In genomic region chr14:25623698-25624097, GRCm38 (mm10) we compare ENCODE assay signal across 9 mouse cellular contexts.
A peak's percentile ranks its signal among the peaks of the same experiment; 100 is the strongest.
DNase-seq lines count a peak whose midpoint lies in the region; ATAC-seq and TF ChIP-seq lines count a peak whose summit lies in the region.
"Had no signal": no experiment of that assay in that cellular context is flagged by ENCODE, and none has a peak within 500 bp of the region (broad histone marks: within the 10 kb centered on the region; RNA-seq: fewer than 3 reads in every experiment).

No protein-coding gene starts in this region.

- H3K4me3 ChIP-seq in heart, adult 2 months = no peak overlapping the region
- H3K4me3 ChIP-seq in neural tube, embryonic 11.5 days (ENCODE audit: low read depth, low read length) = no peak overlapping the region
- no peak overlapping the region for H3K4me3 ChIP-seq in stomach, embryonic 15.5 days (replicated peaks)
- H3K4me3 ChIP-seq: liver, embryonic 15.5 days had no signal

- peaks cover 33% of the 10 kb centered on the region for H3K4me1 ChIP-seq in heart, adult 2 months (ENCODE audit: control insufficient read depth, insufficient read depth, low read length)
- H3K4me1 ChIP-seq in neural tube, embryonic 11.5 days (ENCODE audit: control insufficient read depth, insufficient read depth, low read length) = peaks cover 43% of the 10 kb centered on the region
- H3K4me1 ChIP-seq in stomach, embryonic 15.5 days = peaks cover 21% of the 10 kb centered on the region

- H3K4me2 ChIP-seq in neural tube, embryonic 11.5 days (ENCODE audit: low read depth) = no peak overlapping the region
- no peak overlapping the region for H3K4me2 ChIP-seq in stomach, embryonic 15.5 days
- H3K4me2 ChIP-seq: liver, embryonic 15.5 days had no signal

- H3K36me3 ChIP-seq in heart, adult 2 months (ENCODE audit: control insufficient read depth, insufficient read depth, low read length) = peaks cover 3% of the 10 kb centered on the region
- peaks cover 5% of the 10 kb centered on the region for H3K36me3 ChIP-seq in neural tube, embryonic 11.5 days (ENCODE audit: control insufficient read depth, insufficient read depth, low read length)
- H3K36me3 ChIP-seq in stomach, embryonic 15.5 days = no peaks in the 10 kb centered on the region

- no peak for TF ChIP-seq POLR2A in heart, adult 2 months (IDR thresholded peaks at IDR 0.05; ENCODE audit: insufficient read depth, low read depth, low read length)

- peaks cover 2% of the 10 kb centered on the region; the same call in 1 of the 2 replicates for H3K79me2 ChIP-seq in heart, adult 2 months (replicated peaks; ENCODE audit: control insufficient read depth, insufficient read depth, low read length)

- intact Hi-C loops in heart, adult 2 months (cut with DNase I) = no loop called here
- intact Hi-C loops in left cerebral cortex, postnatal 4 days (cut with DNase I) = no loop called here

- peak; percentile 52 for ATAC-seq in neural tube, embryonic 11.5 days (ENCODE audit: insufficient read depth, low FRiP score, low TSS enrichment)
- no peak for ATAC-seq in stomach, embryonic 15.5 days (ENCODE audit: insufficient read depth, low FRiP score, low read depth)
- ATAC-seq in inflammation-experienced regulatory T-cells, adult 6 months = no peak

- no peak for DNase-seq in heart, adult 2 months
- DNase-seq in heart, adult 18-20 months = no peak
- DNase-seq in neural tube, embryonic 11.5 days (ENCODE audit: low spot score) = peak; percentile 48
- DNase-seq in neural tube, embryonic 10.5 days (ENCODE audit: extremely low spot score, low spot score) = no peak
- peak; percentile 68 for DNase-seq in left cerebral cortex, postnatal 4 days
- DNase-seq in spleen, adult 18-20 months = no peak

- TF ChIP-seq CTCF in heart, adult 2 months (IDR thresholded peaks at IDR 0.05) = no peak

- no peaks in the 10 kb centered on the region for H3K9me3 ChIP-seq in neural tube, embryonic 11.5 days (ENCODE audit: control insufficient read depth, low read length)
- H3K9me3 ChIP-seq in stomach, embryonic 15.5 days = no peaks in the 10 kb centered on the region
- H3K9me3 ChIP-seq: liver, embryonic 15.5 days had no signal

- peak overlapping the region; percentile 54; the same call in 1 of the 2 replicates for H3K27ac ChIP-seq in heart, adult 2 months
- H3K27ac ChIP-seq in neural tube, embryonic 11.5 days (ENCODE audit: low read depth, low read length) = peak overlapping the region; percentile 85
- H3K27ac ChIP-seq in stomach, embryonic 15.5 days = peak overlapping the region; percentile 33; the same call in 1 of the 2 replicates
- H3K27ac ChIP-seq: liver, embryonic 15.5 days had no signal

- WGBS in heart, adult 2 months = 62% methylated on average over 7 of the region's 7 CpGs
- WGBS in neural tube, embryonic 11.5 days = 30% methylated on average over 7 of the region's 7 CpGs
- WGBS in stomach, embryonic 15.5 days = 38% methylated on average over 7 of the region's 7 CpGs

- H3K9ac ChIP-seq in heart, adult 2 months (ENCODE audit: low read depth, low read length) = no peak overlapping the region
- no peak overlapping the region for H3K9ac ChIP-seq in neural tube, embryonic 11.5 days (ENCODE audit: low read length)
- H3K9ac ChIP-seq in stomach, embryonic 15.5 days = no peak overlapping the region
- H3K9ac ChIP-seq: liver, embryonic 15.5 days had no signal

- TF ChIP-seq EP300 in heart, adult 2 months (IDR thresholded peaks at IDR 0.05; ENCODE audit: insufficient read depth, low read depth, low read length) = no peak

- H3K27me3 ChIP-seq in heart, adult 2 months (ENCODE audit: control insufficient read depth, insufficient read depth, low read length) = no peaks in the 10 kb centered on the region
- H3K27me3 ChIP-seq in neural tube, embryonic 11.5 days (ENCODE audit: control insufficient read depth, insufficient read depth, low read length) = no peaks in the 10 kb centered on the region
- no peaks in the 10 kb centered on the region for H3K27me3 ChIP-seq in stomach, embryonic 15.5 days (replicated peaks)
- H3K27me3 ChIP-seq: liver, embryonic 15.5 days had no signal

Comparison
In these comparisons a context has a peak if more than half of its experiments do, and no peak if none do; other contexts are left out.
1. DNase-seq: peak in neural tube, embryonic 11.5 days (single experiment) and left cerebral cortex, postnatal 4 days (single experiment); none in heart, adult 2 months (0 of 2), heart, adult 18-20 months (0 of 2), neural tube, embryonic 10.5 days (single experiment) and spleen, adult 18-20 months (0 of 2).
2. H3K27ac ChIP-seq: peak in every context shown above with its lines; median percentile 85 in neural tube, embryonic 11.5 days; 54 in heart, adult 2 months; 33 in stomach, embryonic 15.5 days.